Mouse (Mus musculus) right cerebral cortex, postnatal 14 days (tissue): ENCODE results near the gene Mgll.

ENCODE experiments used
- DNase-seq: peaks from one replicate; pipeline ENCODE4 v3.0.0; 2022

Mgll gene

DNA sequence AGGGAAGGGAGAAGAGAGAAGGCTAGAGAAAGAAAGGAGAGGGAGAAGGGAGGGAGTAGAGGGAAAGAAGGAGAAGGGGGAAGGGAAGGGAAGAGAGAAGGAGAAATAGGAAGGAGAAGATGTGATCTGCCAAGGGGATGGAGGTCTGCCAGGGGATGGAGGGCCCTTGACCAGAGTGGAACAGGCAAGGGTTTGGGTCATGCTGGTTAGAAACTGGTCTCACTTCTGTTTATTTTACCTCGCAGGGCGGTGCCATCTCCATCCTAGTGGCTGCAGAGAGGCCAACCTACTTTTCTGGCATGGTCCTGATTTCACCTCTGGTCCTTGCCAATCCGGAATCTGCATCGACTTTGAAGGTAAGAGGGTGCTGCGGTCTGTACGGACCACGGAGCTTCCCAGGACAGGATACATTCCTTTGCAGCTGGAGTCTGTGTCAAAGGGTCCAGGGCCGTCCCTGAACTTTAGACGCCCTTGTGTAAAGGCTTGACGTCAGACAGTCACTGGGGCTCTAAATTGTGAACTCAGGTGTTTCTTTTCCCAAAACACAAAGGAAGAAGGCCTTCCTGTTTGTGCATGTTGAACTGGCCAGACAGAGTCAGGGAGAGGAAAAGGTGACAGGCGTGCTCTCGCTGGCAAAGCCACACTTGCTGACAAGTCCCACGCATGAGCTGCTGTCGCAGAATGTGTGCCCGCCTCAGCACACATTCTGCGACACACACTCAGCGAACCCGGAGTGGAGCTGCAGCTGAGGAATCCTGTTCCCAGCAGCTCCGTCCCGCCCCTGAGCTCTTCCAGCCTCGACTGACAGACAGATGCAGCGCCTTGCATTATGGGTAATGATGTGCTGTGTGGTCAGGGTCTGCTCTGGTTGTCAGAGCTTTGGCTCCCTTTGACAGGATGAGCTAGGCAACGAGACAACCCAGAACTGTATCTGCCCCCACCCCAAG, 85.2 kb downstream of the Mgll start:
- DNase-seq: no peak

DNA sequence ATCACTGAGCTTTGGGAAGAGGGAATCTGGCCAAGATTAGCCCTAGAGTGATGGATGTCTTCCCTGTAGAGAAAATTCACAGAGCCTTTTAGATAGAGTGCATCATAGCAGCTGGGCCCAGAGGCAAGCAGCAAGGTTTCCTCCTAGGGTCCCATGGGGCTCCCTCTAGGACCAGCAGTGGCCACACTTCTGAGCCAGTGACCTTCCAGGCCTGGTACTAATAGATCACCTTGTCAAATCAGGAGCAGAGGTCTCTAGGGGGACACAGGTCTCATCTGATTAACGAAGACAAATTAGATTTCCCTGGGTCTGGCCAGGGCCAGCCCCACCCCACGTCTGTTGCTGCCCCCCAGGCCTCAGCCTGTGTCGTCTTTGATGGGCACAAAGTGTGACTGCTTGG, 86.1 kb downstream of the Mgll start:
- no peak for DNase-seq

DNA sequence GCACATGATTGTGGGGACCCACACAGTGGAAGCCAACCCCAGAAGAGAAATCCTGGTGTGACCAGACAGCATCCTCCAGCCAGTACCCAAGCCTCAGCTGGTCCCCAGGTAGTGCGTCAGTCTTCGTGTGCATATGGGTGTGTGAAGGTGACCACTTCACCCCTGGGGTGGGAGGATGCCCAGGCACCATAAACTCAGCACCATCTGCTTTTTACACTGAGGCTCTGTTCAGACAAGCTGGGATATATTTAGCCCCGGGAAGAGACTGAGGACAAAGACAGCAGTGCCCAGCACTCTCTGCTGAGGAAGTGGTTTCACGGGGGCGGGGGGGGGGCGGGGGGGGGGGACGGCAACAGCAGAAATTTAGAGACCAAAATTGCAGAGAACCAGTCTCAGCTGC, 87.2 kb downstream of the Mgll start:
- no peak for DNase-seq

DNA sequence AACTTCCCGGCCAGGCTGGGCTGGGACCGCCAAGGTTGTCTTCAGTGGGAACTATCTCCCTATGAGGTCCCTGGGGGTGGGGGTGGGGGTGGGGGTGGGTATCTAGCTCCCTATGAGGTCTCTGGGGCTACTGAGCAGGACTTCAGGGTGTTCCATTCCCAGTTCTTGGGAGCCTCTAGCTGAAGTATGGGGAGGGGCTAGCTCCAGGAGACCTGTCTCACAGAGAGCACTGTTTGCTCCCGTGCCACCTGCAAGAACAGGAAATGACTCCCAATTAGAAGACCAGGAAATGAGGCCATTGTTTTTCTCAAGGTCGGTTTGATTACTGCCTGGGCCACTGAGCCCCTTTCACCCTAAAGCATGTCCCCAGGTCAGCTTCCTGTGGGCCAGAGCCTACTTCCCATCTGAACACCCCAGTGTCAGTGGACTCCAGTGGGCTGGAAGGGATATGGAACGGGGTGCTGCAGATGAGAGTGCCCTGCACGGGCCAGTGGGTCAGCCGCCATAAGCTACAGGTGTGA, 87.7 kb downstream of the Mgll start:
- DNase-seq: no peak

DNA sequence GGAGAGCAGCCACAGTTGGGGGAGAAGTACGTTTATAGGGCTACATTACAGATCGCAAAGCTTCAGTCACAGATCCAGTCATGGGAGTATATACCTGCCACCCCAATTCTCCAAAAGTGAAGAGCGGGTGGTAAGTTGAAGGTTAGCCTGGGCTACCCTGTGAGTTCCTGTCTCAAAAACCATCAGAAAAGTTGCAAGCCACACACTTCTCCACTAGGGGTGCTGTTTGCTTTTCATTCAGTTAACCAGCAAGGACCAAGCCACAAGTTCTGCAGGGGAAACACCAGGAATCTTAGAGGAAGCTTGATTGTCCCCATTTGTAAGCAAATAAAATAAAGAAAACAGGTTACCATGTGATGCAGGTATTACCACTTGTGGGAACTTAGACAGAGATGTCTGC, 88.7 kb downstream of the Mgll start:
- DNase-seq: no peak

DNA sequence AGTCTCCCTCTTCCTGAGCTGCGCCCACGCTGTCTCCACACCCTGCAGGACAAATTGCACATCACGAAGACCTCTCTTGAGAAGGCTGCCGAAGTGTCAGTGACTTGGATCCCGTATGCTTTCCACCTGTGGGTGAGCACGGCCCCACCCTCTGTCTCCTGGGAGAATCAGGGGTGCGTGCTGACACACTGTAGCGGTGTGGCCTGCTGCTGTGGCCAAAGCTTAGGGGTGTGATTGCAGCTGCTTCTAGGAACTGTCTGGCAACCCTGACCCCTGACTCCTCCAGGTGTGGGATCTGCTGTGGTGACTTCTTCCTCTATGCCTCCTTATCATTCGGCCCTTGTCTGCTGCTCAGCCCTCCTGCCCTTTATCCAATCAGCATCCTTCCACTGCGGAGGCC, 89.6 kb downstream of the Mgll start:
- no peak for DNase-seq

DNA sequence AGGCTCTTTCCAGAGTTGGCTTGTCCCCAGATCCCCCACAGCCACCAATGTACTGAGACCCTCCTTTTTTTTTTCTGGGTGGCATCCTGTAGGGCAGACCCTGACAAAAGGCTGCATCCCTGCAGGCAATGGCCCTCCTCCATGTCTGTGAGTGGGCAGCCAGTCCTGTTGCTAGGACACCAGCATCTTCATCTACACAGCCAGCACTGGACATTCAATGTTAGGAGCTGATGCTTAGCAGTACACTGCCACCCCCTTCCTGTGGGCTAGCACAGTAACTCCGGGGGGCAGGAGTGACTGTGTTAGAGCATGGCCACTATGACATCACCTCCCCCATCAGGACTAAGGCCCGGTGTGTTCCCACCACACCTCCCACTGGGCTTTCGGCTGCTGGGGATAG, 90.8 kb downstream of the Mgll start:
- no peak for DNase-seq

DNA sequence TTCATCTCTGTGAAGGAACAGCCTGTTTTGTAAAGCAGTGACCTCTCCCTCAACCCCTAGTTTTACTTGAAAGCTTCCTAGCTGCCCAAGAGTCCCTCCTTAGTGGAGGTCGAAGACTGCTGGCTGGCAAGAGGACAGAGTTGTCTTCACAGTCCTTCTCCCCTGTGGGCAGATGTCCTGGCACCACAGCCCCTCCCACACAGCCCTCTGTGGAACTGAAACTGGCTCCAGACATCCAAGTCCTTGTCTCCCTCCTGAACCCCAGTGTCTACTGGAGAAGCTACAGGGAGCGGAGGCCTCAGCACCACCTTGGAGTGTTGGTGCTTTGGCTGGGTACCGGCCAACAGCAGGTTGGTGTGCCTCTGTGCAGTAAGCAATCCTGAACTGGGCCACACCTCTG, 91.3 kb downstream of the Mgll start:
- no peak for DNase-seq

DNA sequence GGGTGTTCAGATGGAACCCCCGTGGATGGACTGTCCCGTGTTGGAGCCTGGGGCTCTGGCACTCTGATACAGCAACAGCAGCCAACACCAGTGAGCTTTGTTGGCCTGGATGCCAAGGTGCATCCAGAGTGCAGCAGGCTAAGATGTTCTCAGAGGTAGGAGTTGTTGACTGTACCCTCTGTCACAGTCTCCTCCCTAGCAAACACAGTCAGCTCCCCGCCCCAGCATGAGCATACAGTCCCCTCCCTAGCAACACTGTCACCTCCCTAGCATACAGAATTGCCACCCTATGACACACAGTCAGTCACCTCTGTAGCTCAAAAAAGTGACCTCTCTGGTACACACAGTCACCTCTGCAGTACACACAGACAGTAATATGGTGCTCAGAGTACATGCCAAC, 92.7 kb downstream of the Mgll start:
- no peak for DNase-seq

DNA sequence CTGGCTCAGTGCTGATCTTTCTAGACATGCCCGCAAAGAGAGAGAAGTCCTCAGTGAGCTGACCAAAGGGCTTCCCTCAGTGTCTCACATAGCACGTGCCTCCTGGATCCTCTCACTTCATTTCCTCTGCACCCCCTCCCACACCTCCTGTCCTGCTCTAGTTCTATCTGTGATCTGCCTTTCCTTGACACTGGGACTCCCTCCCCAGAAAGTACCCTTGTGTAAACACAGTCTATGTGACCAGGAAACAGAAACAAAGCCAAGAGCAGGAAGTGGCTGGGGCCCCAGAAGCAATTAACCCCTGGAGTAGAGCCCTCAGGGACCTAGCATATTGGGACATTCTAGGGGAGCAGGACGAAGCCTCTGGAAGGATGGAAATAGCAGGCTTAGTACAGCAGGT, 96.6 kb downstream of the Mgll start:
- DNase-seq: no peak

DNA sequence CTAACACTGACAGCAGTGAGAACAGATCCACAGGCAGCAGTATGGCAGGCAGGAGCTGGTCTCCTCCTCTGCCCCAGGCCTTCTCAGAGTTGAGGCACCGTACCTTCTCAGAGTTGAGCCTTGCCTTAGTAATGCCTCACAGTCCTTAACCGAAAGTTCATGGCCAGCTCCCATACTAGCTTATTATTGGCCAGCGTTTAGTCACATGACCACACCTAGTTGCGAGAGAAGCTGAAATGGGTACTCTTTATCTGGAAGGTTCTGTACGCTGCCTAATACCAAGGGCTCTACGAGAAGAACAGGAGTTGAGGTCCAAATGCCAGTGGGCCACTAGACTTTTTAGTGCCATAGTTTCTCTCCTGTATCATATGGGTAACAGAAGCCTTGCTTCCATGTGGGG, 97.1 kb downstream of the Mgll start:
- DNase-seq: no peak

DNA sequence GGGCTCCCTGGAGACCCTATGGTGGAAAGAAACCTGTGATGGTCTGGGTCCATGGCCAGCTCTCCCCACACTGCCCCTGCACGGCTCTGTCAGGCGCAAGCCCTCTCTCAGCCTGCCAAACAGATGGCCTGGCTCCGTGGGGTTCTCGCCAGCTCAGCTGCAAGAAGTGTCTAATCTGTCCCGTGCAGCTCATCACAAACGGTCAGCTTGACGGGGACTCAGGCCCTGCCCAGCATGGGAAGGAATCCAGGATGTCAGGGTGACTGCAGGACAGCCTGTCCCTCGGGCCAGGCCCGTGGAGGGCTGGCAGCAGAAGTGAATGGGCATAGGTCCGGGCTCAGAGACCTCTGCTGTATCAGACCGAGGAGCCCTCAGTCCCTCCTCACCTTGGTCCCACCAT, 97.7 kb downstream of the Mgll start:
- DNase-seq: no peak

DNA sequence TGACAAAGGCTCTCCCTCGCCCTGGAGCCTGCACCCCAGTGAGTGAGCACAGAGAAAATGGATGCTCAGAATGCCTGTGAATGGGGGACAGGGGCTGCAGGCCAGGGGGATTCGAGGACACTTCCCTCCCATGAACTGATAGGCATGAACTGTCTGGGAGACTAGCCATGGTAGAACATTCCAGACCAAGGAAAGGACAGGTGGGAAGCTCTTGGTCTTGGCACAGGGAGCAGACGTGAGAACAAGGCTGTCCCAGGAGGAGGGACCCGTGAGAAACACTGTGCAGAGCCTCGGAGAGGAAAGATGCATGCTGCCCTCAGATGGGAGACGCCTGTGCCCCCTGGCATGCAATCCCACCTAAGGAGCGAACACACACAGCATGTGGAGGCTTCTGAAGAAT, 100.0 kb downstream of the Mgll start:
- no peak for DNase-seq

DNA sequence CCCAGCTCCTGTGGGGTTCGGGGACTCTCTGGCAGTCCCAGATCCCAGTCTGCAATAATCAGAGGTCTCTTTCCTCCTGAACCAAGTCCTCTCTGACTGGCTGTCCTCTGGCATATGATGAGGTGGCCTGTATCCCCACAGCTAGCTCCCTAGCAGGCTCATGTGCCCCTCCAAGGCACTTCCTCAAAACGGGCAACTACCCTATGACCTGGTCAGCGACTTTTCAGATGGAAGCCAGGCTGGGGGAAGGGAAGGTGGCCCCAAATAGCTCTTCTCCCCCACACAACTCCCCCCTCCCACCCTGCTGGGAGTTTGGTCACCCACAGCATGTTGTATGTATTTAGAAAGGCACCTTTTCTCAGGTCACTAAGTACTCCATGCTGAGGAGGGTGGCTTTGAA, 101.9 kb downstream of the Mgll start:
- DNase-seq: no peak

DNA sequence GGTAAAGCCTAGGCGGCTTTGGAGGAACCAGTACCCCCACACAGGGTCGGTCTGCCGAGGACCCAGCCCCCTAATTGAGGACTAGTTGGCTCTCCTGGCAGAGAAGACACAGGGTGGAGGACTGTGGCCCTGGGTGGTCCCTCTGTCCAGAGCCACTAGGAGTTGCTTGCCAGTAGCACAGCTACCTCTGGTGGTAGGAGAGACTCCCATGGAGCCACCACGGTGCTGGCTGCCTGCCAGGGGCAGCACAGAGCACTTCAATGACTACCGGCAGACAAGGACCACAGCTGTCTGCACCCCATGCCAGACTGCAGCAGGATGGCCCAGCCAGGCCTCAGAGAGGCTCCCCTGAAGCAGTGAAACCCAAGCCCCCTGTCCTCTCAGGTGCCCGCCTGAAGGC, 102.3 kb downstream of the Mgll start:
- DNase-seq: peak; percentile 79

DNA sequence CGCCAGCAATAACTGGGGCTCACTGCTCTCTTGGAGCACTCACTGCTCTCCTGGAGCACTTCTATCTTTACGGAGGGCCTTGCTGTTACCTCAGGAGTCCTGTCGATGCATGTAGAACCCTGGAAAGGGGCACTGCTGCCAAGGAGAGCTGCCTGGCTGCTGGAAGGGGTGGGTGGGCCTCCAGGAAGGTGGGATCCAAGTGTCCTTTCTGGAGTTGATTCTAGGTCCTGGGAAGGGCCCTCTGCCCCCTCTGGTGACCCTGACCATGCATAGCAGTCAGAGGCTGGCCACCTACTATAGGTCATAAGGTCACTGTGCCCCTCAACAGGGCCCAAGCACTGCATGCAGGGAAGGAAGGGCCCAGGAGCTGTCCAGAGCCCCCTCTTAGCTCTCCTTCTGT, 102.8 kb downstream of the Mgll start:
- no peak for DNase-seq

DNA sequence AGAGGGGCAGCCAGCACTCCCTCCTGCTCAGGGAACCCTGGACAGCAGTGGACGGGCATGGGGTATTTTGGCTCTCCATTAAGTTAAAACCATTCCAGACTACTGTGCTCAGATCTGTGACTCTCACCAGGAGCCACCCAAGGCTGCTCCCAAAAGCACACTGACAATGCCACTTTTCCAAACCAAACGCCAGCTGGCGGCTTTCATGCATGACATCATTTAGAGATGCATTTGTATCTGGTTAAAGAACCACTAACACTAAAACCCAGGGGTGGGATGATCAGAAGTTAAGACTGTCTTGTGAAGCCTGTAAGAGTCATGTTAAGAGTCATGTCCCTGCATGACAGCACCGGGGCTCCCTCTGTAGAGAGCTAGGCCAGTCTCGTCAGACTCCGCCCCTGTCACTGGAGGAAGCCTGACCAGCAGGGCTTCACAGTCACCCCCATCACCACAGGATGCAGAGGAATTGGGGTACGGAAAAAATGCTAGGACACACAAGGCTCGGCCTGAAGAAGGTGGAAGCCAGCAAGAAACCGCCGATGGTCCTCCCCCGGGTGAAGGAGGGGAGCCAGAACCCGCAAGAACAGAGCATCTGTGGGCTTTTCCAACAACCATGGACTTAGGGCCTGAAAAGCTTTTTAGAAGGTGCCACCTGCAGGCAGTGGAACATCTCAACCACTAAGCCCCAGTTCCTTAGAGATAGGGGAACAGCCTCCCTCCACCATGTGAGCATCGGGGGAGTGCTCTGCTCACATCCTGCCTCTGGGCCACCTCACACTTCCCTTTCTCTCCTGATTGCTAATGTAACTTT, 103.4 kb downstream of the Mgll start:
- DNase-seq: no peak

DNA sequence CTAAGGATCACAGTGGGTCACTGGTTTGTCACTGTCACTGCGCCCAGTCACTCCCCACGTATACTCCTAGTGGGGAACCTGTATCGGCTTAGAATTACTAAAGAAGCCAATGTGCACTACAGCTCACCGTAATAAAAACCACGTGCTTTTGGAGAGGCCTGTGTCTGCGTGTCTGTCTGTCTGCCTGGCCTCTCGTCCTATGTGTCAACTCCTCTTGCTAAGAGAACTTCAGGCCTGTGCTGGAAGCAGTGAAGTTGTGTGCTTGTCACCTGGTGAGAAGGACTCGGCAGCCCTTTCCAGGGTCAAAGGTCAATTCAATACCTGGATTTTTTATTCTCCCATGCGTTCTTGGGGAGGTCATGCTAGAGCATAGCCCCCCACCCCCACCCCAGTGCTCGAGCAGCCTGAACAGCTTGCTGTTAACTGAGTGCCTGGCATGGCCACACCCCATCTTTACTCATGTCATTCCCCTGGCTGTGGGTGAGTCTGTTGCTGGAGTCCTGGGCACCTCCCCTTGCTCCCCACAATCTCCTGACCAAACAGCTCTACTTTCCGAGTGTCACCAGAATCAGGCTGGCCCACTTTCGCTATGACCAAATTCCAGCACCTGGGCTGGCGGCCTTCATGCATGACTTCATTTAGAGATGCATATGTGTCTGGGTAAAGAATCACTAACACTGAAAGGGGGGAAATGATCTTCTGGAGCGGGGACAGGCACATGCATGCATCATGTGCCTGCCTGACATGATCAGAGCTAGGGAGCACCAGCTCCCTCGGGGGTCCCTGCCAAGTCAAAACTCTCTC, 104.2 kb downstream of the Mgll start:
- DNase-seq: no peak

DNA sequence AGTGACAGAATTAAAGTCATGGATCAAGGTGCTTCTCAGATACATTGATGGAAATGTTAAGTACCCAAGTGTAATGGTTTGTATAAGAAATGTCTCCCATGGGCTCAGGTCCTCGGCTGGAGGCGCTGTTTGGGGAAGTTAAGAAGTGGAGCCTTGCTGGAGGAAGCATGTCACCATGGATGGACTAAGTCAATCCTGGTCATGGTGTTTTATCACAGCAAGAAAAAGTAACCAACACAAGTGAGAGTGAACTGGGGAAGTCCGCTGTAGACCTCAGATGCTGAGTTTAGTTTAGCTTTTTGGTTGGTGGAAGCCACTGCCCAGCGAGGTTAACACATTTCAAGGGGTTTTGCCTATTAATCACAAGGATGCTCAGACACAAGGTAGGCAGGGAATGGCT, 105.4 kb downstream of the Mgll start:
- DNase-seq: no peak

DNA sequence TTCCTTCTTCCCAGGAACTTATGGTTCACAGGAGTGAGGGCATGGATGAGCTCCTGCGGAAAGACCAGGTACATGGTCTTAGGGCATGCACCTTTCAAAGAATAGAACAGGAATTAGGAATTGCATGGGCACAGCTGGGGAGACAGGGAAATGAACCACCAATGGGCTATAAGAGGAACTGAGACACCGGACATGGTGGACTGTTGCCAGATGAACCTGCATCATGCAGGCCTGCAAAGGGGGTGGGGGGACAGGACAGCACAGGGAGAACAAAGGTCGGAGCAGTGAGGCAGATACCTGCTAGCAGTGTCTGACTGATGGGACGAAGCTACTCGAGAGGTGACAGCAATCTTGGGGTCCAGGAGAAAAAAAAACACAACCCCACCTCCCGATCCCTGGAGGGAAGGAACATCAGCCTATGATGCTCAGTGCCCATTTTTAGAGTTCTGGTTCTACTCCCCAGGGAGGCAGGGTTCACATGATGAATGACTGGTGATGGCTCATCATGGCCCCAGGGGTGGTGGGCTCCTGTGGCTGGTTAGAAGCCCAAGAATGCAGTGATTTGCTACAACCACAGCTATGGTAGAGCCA, 106.0 kb downstream of the Mgll start:
- no peak for DNase-seq

DNA sequence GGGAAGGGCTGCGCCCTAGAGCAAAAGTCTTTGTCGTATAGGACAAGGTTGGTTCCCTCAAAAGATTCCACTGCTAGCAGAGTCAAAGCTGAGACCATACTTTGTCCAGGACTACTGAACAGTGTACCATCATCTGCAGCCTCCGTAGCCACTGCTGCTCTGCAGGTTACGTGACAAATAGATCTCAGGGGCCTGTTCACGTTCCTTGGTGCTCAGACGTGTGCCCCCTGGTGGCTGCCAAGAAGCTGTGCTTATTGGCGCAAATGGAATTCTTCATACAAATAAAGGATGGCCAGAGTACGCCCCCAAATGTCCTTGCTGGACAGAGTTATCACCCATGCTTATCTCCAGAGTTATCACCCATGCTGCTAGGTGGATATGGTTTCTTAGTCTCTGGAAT, 107.2 kb downstream of the Mgll start:
- peak; percentile 68 for DNase-seq

DNA sequence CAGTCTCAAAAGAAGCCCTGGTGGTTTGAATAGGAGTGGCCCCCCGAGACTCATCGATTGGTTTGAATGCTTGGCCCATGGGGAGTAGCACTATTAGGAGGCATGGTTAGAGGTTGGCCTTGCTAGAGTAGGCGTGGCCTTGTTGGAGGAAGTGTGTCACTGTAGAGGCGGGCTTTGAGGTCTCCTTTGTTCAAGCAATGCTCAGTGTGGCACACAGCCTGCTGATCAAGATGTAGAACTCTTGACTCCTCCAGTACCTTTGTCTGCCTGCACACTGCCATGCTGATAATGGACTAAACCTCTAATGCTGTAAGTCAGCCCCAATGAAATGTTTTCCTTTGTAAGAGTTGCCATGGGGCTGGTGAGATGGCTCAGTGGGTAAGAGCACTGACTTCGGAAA, 108.5 kb downstream of the Mgll start:
- no peak for DNase-seq
